Mouse (Mus musculus) lung, adult 18-20 months (tissue): ENCODE results near the gene Lrrc31.

Experiments
- DNase-seq, 2 experiments: peaks; one replicate each; pipeline ENCODE4 v3.0.0; 2022; ENCODE audit warnings: mixed read lengths in 2 of 2

Lrrc31 gene

DNA sequence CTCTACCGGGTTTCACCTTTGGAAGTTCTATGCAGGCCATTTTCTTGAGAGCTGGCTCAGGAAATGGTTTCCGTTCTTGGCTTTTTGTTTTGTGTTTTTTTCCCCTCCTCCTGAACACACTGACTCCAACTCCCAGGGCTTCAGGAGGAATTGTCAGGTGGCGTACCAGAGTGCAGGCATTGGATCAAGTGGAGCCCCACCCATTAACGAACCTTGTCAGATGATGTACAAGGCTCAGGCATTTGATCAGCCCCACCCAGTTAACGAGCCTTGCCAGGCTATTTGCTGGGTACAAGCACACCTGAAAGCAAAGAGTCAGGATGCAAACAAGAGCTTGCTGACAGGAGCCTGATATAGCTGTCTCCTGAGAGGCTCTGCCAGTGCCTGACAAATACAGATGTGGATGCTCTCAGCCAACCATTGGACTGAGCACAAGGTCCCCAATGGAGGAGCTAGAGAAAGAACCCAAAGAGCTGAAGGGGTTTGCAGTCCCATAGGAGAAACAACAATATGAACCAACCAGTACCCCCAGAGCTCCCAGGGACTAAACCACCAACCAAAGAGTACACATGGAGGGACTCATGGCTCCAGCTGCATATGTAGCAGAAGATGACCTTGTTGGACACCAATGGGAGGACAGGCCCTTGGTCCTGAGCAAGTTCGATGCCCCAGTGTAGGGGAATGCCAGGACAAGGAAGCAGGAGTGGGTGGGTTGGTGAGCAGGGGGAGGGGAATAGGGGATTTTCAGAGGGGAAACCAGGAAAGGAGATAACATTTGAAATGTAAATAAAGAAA, at the start of gene Lrrc31:
Gene Lrrc31, minus strand, starts transcription at position 133 of the 795 bp plus-strand sequence.
- DNase-seq, result peak; percentile 21 to 46

DNA sequence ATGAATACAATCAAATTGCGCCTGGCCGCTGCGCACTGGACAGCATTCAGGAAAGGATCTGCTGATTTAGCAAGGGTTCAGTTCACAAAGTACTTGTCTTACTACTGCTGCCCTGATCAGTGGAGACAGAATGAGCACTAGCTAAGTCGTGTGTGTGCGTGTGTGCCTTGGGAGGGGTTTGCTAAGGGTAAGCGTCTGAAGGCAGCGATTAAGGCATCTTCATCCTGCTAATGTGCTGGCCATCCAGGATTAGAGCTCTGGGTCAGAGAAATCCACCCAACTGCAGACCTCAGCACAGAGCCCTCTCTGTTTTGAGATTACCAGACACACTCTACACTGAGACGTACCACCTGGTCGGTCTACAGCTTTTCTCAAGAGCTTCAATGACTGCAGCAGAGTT, 48.7 kb upstream of the Lrrc31 start:
- no peak for DNase-seq

- no peak for DNase-seq
Observed at GRCm38 (mm10) chr3:30746006-30746405, 46.4 kb upstream of the Lrrc31 start, which contains the start of gene Samd7. TSS of gene Samd7 (plus strand) at chr3:30746293.

- no peak for DNase-seq
Observed at GRCm38 (mm10) chr3:30742891-30743290, 43.2 kb upstream of the Lrrc31 start.

DNA sequence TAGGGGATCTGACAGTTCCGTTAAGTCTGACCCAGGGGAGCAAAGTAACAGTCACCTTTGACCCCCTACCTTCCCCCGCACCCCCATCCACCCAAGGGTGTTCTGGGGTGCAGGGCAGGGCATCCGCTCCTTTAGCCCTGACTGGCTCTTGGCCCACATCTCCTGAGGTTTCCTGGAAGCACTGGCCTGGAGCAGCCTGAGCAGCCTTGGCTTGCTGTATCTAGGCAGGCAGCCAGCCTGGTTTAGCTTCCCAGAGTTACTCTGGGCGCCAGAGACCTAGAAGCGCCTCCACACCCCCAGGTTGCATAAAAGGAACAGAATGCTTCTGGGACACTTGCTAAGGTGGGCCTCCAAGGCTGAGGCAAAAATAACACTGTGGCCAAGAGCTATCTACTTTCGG, 41.7 kb upstream of the Lrrc31 start:
- no peak for DNase-seq

DNA sequence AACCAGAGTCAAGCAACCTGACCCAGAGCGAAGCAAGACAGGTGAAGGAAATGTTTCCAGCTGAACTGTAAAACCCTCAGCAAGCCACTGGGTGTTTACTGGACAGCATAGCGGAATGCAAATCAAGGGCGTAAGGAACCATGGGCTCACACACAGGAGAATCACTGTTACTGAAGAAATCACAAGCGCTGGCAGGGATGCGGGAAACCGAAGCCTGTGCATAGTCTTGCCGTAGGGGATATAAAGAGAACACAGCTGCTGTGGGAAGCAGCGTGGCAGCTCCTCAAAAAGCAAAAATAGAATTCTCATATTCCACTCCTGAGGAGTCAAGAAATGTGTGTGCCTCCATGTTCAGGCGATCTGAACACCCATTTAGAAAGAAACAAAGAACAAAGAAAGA, 37.2 kb upstream of the Lrrc31 start:
- DNase-seq, result no peak

DNA sequence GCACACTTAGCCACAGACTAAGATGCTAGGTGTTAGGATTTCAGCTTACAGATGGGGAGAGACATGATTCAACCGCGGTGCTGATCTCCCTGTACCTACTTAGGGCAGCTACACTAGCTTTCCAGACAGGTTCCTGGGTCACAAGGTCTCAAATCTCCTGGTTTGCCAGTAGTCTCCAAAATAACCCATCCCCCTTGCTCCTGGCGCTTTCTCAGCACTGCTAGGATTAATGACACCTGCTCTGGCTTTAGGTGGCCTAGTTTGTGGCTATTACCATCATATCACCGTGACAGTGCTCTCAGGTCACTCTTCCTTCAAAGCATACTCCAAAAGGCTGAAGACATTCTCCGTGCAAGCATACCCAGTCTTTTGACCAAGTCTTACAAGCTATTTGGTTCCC, 29.4 kb upstream of the Lrrc31 start:
- DNase-seq, result no peak

DNA sequence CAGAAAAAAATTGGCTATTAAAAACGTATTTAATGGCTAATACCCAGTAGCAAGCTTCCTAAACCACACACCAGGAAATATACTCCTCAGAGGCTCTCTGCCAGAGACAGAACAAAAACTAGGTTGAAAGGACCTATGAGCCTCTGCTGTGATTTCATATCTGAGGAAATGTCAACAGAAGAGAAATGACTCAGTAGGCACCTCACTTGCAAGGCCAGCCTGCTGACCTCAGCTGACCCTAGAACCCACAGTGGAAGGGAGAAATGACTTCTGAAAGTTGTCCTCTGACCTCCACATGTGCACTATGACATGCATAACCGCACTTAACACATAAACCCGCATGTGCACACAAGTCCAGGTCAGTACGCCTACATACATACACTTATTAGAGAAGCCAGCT, 27.6 kb upstream of the Lrrc31 start:
- no peak for DNase-seq

GRCm38 (mm10) chr3:30725514-30725913, 25.9 kb upstream of the Lrrc31 start:
- no peak for DNase-seq

GRCm38 (mm10) chr3:30724848-30725465, 25.3 kb upstream of the Lrrc31 start:
- no peak for DNase-seq

DNA sequence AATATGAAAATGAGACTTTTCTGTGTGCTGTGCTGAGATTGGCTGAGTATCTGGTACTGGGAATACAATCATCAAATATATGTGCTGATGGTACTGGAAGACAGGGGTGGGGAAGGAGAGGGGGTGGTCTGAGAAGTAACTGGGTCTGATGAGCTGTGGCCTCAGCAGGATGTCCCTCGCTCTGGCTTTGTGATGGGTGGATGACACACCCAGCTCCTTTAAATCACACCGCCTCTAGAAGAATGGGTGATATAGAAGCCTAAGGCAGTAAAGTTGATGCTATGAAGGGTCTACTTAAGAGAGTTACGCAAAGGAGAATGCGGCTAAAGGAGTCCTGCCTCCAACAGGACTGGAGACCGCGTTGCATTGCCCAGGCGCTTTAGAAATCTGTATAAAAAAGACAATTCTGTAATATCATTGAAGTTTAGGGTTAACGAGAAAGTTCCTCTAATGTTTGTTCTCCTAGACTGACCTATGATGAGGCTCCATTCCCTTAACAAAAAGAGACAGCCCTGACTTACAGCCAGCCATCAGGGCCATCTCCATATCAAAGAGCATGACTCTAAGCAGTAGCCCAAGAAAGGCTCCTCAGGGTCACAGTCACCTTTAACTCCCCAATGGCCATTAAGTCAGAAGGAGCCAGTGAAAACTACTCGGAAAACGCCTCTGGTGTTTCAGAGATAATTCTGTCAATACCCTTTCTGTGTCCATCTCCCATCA, 24.6 kb upstream of the Lrrc31 start:
- no peak for DNase-seq

- DNase-seq, result no peak
Observed at GRCm38 (mm10) chr3:30723179-30723578, 23.5 kb upstream of the Lrrc31 start.

GRCm38 (mm10) chr3:30722461-30722860, 22.8 kb upstream of the Lrrc31 start:
- DNase-seq, result no peak

DNA sequence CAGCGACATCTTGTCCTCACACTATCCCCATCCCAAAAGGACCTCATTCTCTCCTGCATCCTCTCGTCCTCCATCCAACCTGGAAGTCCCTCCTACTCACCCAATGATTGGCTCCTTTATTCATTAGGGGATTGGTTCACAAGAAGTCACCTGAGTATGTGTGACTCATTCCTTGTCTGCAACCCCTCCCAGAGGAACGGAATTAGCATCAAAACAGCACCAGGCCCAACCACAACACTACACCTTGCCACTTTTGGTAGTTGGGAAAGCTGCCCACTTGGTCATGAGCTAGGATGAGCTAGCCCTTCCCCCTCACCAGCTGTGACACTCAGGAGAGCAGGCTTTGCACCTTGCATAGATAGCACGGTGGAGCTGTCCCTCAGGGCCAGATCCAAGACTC, 22.4 kb upstream of the Lrrc31 start:
- no peak for DNase-seq

DNA sequence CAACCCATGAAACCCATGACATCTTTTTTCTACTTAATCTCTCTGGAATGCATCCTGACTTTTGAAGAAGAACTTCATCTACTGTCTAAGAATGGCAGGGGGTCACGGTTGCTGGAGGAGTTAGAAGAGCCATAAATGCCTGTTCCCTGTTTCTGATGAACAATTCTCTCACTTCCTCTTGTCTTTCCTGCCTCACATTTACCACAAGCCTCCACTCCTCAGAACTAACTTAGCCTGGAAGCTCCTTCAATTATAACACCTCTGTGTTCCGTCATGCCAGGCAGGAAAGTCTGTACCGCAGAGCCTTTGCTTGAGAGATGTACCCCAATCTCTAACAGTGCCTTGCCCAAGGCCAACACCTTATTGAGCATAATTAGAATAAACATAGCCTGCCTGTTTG, 19.0 kb upstream of the Lrrc31 start:
- DNase-seq, result no peak

DNA sequence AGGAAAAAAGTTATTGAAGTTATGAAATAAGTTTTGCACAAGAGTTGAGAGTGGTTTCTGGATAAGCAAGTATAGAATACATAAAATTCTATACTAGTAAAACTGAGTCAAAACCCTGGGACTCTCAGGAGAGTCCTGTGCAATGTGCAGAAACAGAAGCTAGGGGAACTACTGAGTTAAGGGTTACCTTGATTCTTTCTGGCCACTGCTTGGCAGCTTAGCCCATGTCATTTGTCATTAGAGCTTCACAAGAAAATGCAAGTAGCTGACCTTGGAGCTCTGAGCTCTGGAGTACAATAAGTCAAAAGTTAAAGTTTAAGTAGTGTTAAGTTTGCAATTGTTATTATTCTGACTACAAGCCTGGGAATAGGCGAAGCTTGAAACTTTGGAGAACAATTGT, 13.7 kb upstream of the Lrrc31 start:
- DNase-seq, result no peak

GRCm38 (mm10) chr3:30710191-30710590, 10.5 kb upstream of the Lrrc31 start:
- no peak for DNase-seq

DNA sequence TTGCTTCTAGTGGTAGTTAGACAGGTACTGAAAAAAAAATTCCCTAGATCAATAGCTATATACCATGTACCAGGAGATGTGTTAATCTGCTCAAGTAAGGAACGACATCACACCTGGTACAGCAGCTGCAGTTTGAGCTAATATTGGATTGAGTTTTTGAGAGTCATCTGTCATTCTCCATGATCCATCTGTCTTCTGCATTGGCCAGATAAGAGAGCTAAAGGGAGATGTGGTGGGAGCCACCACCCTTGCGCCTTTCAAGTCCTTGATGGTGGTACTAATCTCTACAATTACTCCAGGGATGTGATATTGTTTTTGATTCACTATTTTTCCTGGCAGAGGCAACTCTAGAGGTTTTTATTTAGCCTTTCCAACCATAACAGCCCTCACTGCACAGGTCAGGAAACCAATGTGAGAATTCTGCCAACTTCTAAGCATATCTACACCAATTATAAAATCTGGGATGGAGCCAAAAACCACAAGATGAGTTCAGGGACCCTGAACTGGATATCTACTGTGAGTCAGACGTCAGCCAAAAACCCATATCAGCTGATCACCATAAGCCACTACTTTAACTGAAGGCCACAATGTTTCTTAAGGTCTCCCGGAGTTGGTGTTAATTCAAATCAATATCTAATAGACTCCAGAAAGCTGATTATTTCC, 7.1 kb upstream of the Lrrc31 start:
- no peak for DNase-seq

DNA sequence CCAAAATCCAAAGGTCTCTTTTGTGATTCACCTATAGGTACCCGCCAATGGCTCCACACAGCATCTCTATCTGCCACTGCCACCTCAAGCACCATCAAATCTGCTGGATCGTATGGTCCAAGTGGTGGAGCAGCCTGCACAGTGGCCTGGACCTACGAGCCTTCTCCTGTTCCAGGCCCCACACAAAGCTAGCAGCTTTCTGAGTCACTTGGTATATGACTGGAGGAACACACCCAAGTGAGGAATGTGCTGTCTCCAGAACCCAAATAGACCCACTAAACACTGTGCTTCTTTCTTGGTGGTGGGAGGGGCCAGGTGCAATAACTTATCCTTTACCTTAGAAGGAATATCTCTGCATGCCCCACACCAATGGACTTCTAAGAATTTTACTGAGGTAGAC, 6.3 kb upstream of the Lrrc31 start:
- DNase-seq, result no peak

DNA sequence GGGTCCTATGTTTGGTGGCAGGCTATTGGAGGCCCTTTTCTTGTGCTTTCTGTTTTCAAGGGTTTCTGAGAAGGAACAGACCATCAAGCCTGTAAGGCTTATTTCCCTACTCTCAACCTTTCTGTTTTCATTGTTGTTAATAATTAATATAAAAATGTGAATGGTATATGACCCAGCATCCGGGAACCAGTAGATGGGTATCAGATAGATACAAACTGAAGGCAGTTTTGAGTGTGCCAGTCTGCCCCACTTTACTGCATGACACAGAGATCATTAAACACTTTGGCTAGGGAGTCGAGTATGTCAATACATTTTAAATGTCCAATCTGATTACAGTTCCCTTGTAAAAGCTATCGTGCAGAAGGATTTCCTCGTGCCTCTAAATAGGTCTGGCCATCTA, 1.8 kb downstream of the Lrrc31 start:
- no peak for DNase-seq

DNA sequence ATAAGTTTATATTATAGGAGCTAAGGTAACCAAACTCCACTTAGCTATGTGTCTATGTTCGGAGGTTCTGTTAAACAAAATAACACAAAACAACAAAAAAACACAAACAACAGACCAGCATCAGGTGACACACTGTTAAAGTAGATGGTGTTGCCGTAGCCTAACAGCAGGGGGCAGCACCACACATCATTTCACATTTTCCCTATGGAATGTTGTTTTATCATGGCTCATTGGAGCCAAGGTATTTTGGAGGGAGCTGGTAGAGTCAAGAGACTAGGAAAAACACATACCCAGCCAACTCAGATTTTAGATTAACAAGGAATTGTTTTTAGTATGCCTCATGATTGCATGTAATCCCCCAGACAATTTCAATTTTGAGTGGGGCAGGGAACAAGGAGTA, 3.3 kb downstream of the Lrrc31 start:
- DNase-seq, result peak; percentile 12 to 46

- no peak for DNase-seq
Observed at GRCm38 (mm10) chr3:30695661-30696060, 4.0 kb downstream of the Lrrc31 start.

- DNase-seq, result no peak
Observed at GRCm38 (mm10) chr3:30690976-30691375, 8.7 kb downstream of the Lrrc31 start.
